Mouse (Mus musculus): ENCODE results near the gene Jade2.

Gene Jade2

DNA sequence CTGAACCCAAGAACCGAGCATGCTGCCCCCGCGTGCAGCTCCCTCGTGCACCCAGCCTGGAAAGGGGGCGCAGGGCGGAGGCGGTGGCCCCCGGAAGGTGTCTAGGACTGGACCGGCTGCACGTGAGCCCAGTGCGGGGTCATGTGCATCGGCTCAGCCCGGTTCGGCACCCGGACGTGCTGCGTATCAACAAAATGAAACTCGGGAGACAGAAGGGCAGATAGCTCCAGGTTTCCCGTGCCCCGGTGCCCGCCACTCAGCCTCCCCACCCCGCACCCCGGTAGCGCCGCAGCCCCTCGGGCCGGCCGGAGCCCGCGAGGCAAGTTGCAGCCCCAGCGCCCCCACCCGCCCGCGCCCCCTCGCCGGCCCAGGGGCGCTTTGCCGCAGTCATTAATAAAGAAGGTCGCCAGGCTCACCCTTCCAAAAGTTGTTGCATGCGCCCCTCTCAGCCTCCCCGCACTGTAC, 805 bp downstream of the Jade2 start:
- DNase-seq, result peak; percentile 71 to 79

DNA sequence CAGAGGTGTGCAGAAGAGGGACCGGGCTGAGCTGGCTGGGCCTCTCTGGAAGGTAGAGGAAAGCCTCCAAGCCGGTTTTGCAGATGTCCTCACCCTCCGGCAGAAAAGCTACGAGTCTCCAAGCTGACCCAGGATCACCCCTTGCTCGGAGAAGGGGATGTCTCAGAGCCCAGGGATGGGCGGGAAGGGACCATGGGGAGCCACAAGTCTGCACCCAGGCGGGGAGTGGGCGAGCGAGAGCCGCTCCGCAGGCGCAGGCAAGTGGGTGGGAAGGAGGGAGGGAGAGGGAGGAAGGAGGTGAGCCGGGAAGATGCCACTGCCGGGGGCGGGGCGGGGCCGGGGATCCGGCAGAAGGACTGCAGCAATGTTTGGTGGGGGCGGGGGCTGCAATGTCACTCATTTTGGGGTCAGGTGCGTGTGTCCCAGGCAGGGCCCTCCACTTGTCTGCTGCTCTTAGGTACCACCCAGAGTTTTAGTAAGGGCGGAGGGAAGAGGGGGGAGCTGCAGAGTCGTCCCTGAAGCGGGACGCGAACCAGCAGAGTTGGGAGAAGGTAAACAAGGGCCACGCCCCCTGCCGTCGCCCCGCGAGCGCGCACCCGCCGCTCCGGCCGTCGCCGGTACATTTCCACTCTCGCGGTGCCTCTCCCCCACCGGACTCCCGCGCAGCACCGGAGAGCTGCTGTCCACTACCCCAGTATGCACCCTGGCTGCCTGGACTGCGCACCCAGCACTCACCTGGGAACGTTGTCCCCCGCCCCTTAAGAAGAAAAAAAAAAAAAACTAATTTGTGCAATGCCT, 1.4 kb downstream of the Jade2 start:
- peak; percentile 81 to 83 for DNase-seq

DNA sequence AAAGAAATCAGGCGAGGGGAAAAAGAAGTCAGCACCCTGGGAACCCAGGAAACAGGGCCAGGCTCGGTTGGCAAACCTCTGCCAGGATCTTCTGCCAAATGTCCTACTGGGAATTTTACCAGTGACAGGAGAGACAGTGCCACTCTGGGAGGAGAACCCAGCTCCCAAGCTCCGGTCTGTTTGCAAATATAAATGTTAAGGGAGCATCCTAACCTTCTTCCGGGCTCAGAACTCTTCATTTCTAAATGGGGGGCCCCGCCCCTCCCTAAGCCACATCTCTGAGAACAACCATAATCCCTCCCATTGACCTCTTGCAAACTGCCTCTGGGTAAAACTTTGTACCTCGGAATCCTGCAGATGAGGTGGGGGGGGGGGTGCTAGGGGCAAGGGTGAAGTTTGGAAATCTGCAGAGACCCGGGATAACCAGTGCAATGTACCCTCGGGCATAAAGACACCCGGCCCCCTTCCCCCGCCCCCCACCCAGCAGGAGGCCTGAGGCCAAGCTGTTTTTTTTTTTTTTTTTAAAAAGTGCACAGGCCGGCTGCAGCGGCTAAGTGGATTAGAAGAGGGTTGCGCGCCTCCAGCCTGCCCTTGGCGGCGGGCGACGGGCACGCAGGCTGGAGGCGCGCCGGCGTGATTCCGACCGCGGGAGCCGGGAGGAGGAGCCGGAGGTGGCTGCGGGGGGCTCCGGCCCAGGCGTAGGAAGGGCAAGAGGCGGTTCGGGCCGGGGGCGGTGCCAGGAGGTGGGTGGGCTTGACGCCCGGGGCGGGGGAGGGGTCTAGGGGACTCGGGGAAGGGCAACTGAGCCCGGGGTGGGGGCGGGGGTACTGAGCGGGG, 2.3 kb downstream of the Jade2 start:
- peak; percentile 88 to 91 for DNase-seq

DNA sequence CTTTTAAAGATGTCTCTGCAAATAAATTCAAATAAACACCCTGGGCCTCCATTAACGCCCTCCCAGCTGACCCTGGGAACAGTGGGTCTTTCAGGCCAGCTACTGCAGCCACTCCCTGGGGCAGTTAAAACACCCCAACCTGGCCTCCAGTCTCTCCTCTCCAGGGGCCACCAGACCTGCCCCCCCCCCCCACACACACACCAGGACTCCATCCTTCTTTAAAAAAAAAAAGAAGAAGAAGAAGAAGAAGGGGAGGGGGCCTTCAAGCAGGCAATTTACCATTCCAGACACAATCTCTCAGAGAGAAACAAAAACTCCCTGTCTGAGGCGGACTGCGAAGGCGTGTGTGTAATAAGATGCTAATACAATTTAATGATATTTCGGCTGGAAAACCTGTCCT, 4.9 kb downstream of the Jade2 start:
- DNase-seq, result no peak

DNA sequence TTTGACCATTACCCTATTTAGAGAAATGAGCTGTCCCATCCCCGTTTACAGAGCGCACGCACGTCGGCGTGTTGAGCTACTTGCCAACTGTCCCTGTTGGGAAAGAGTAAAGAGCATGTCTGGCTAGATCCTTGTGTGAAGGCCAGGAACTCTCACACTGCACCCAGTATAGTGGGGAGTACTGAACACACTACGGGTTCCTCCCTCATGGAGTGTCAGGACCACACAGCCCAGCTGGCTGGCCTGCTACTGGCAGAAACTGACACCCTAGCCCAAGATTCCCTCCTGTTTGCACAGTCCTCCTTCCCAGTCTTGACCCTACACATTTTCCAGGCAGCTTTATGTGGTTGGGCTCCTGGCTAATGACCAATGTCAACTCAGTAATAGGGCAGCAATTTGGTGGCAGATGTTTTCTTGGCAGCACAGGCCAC, 5.3 kb downstream of the Jade2 start:
- peak; percentile 69 to 91 for DNase-seq

DNA sequence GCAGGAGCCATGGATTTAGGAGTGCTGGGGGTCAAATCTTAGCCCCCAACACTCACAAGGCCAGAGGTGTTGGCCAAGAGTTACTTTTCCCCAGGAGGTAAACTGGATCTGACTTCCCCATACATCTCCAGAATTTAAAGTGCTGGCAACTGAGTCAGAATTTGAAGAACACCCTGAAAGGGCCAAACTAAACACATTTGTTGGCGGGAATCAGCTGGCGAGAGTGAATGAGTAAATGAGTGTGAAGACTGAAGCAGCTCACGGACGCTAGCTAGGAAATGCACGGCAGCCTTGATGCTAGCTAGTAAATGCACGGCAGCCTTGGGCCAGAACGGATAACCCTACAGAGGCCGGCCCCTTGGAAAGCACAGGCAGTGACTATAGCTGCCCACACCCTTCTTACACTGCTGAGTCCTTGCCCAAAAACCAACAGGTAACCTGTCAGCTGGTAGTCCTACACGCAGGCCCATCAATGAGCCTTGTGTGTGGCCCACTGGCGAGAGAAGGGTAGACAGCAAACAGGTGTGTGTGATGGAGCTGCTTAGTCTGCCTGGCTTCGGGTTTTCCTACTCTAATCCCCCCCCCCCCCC, 6.6 kb downstream of the Jade2 start:
- DNase-seq, result no peak

DNA sequence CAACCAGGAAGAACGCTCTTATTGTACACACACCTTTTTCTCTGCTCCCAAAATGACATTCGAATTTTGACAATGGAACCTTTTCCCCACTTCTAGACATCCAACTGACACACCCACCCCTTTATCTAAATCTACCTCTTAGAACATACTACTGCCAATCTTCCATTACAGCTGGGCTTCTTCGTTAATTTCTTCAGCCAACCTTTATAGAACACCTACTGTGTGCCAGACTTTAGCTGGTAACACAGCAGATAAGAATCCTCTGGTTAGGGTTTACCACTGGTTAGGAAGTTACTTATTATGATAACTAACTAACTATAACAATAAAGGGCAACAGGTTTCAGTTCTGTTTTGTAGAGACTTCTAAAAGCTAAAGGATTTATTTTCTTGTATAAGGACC, 9.1 kb downstream of the Jade2 start:
- no peak for DNase-seq

DNA sequence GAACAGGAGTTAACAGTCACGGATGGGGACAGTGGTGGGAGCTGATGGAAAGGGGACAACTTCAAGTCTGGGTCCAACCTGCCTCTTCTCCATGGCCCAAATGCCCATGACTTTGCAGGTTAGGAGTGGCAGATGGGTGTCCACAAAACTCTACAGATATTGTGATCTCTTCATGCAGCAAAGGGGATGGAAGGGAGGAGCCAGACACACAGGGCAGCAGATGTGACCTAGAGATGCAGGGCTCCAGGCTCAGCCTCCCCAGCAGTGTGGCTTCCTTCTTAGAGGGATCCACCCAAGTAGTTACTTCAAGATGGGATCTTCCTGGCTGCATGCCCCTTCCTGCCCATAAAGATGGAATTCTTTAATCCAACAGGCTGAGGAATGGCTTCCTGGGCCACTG, 9.6 kb downstream of the Jade2 start:
- no peak for DNase-seq

DNA sequence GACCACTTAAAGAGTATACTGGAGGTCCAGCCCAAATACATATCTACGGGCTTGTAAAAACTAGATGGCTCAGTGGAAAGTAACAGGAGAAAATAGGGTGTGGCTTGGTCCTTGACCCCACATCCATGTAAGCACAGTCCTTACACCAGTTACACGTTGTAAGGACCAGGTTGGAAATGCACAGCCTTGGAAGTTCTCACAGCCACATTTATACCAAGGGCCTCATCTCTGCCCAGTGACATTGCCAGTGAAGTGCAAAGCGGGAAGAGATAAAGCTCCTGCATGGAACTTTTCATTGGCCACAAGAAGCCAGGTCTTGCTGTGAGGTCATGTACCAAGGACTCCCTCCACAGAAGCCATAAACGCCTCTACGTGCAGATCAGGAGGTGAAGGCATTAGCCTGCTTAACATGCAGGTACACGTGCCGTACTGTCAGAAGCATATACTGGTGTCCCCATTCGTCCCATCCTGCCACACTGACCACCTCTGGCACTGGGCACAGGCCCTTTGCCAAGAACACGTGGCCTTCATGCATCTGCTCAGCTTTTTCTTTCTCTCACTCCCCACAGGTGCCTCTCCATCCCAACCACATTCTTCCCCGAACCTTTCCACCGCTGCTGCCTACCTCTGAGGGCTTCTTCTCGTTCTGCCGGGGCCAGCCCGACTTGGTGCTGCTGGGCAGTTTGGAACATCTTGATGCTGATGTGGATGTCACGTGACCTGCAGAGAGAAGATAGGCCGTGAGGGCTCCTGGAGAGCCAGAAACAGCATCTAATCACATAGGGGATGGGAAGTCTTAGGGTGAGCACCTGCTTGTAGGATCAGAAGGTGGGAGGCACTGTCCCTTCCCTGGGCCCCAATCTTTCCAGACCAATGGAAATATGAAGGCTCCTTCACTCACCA, 11.2 kb downstream of the Jade2 start:
- DNase-seq, result no peak

DNA sequence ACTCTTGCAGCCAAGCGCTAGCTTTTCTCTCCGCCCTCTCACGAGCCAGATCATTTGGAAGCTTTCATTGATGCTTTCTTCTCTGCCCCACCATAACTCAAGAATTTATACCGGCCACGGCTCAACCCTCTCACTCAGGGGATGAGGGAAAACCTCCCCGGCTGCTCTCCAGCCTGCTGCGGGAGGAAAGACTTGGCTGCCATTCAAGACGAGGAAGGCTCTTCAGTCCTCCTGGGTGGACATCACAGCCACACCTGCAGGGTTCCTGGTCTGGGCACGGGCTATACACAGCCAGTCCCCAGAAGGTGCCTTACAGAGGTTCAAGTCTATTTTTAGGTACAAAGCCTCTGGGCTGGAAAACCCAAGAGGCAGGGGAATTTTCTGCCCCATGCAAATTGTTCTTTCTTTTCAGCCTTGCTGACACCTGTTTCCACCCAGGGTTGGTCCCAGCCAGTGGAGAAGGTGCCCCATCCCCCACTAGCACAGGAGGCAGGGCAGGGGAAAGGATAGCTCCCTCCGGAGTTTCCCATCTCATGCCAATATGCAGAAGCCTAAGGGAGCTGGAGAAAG, 12.8 kb downstream of the Jade2 start:
- no peak for DNase-seq

DNA sequence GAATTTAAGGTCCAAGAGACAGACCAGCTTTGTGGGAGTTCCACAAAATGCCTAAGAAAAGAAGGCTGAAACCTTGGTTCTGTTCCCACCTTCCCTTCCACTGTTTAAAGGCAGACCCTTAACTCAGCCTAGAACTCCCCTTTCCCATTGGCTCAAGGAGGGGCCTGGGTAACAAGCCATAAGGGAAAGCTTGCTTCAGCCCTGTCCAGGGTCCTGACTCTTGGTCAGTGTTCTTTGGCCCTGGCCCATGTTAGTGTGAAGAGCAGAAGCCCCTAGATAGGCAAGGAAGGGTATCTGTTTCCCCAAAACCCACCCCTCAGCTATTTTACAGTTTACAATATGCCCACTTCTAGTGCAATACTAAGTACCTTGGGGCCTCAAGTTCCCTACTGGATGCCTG, 13.6 kb downstream of the Jade2 start:
- DNase-seq, result no peak

DNA sequence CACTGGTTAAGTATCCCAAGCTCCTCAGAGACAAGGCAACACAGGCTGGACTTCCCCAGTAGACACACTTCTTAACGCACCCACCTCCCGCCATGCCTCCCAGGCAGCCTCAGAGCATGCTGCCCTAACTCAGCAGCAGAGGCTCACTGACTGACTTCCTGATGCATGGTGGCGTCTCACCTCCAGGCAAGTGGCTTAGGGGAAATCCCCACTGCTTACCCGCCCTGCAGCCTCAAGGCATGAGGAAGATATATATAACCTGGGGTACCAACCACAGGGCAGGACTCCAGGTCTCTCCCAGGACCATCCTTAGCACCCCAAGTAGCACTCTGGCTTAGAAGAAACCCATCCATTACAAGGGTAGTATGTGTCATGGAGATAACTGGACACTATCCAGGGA, 14.3 kb downstream of the Jade2 start:
- DNase-seq, result no peak

DNA sequence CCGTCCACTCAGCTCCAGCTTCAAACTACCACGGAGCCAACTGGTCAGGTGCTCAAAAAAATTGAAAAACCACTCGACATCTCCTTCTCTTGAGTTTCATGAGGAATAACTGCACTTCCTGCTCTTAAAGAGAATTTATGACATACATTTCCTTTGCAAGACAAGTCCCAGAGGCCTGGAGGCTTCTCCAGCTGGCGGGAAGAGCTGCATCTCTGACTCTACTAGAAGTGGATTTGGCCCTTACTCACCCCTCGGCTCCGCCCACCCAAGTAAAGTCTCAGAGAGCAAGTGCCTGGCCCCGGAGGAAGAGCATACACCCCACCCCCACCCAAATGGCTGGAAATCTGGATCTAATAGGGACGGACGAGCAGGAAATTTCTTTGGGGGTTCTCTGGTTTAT, 16.3 kb downstream of the Jade2 start:
- no peak for DNase-seq

DNA sequence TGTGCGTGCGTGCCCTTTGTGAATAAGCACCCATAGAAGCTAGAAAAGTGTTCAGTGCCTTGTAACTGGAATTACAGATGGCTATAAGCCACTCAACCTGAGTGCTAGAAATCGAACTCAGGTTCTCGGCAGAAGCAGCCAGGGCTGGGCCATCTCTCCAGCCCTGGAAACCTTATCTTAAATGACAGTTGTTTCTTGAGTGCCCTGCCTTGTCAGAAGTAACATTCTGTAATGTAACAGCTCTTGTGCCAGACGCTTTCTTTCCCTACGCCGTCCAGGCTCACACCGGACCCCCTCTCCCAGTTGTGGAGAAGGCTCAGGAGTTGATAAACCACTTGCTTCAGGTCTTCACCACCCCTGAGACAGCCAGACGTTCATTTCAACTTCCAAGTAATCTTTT, 16.8 kb downstream of the Jade2 start:
- no peak for DNase-seq

DNA sequence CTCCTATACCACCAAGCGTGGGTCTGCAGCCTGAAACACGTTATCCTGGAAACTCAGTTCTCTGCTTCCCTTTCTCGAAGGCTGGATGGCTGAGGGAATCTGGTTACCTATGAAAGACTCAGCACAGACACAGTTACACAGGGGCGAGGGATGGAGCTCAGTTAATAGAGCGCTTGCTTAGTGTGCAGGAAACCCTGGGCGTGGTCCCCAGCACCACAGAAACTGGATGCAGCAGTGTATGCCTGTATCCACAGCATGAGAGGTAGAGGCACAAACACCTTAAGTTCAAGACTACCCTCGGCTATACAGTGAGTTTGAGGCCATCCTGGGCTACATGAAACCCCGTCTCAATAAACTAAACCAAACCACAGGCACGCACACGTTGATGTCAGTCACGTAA, 17.5 kb downstream of the Jade2 start:
- DNase-seq, result no peak

DNA sequence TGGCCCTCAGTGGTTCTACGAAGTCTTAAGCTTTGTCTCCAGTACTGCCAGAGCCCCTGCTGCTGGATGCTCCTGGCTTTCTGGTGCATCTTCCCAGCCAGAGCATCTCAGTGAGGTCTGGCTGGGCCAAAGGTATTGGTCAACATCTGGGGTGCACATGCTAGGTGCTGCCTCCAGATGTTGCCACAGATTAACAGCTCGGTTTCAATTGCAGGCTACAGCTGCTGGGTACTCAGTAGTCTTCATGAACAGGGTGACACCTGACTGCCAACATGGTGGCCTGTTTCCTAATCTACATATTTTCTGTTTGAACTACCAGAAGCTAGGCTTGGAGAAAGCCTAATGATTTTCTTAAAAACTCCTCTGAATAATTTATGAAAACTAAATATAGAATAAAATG, 18.3 kb downstream of the Jade2 start:
- no peak for DNase-seq

DNA sequence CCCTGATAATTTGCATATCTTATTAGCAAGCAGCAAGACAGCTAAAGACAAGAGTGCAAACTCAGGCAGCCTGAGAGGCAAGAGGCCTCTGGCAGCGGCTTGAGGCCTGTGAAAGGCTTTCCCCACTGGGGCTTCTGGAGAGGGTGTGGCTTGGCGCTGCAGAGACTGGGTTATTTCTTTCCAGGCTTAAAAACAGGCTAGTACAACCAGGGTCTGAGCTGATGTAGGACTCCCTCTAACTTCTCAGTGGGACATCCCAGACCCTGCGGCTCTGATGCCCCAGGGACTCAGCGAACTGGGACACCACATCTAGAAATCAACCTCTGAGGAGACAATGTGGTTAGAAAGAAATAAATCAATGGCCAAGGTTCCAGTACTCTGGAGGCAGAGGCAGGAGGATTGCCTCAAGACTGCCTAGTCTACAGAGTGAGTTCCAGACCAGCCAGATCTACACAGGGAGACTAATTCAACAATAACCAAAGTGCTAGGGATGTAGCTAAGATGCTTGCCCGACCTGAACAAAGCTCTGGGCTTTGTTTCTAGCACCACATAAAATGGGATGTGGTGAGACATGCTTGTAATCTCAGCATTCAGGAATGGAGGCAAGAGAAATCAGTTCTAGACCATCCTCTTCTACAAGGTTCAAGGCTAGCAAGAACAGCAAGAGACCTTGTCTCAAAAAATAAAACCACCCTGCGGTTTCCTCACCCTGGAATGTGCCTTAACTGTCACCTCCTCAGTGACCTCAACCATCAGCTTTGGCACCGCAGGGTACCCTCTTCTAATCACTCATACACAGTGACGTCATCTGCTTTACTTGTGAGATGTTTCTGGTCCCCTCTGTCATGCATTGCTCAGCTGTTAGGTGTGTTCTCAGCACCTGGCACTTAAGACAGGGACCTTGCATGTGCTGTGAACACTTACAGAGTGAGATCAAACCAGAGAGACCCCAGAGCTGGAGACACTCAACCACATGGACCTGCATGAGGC, 20.0 kb downstream of the Jade2 start:
- no peak for DNase-seq

DNA sequence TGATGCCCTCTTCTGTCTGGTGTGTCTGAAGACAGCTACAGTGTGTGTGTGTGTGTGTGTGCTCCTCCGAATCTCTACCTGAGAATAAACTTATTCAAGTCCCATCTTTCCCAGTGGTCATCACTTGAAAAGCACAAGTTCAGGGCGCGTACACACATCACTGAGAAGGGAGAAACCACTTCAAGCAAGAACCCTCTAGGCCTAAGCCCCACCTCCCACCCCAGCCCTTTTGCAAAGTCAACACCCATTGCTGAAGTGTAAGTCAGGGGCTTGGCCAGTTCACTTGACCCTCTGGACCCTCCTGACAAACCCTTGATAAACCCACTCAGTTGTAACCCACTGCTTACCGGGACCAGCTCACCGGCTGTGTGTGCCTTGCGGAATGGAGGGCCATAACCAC, 20.9 kb downstream of the Jade2 start:
- no peak for DNase-seq

DNA sequence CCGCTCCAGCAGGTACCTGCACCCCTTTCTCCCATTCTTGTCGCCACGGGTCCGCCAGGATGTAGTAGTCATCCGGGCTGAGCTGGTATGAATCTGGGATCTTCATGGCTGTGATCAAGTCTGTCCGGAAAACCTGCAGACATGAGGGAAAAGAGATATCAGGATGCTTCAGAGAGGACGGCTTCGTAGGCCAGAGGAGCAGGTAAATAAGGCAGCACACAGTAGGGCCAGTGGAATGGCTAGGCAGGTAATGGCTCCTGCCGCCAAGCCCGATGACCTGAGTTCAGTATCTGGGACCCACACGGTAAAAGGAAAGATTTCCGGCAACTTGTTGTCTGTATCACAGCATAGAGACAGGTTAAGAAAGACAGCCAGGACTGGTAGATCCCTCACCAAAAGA, 21.9 kb downstream of the Jade2 start:
- no peak for DNase-seq

DNA sequence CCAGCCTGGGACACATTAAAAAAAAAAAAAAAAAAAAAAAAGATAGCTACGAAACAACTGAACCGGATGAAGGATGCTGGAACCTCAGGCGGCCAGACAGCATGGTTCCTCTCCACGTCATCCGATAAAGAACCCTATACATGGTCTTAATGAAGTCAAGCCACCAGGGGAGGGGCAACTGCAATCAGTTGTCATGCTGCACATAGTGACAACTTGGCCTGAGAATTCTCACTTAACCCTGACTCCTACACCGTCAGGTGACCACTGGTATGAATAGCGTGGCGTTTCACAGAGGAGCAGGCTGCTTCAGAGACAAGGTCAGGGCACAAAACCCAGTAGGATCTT, 23.4 kb downstream of the Jade2 start:
- DNase-seq, result no peak

DNA sequence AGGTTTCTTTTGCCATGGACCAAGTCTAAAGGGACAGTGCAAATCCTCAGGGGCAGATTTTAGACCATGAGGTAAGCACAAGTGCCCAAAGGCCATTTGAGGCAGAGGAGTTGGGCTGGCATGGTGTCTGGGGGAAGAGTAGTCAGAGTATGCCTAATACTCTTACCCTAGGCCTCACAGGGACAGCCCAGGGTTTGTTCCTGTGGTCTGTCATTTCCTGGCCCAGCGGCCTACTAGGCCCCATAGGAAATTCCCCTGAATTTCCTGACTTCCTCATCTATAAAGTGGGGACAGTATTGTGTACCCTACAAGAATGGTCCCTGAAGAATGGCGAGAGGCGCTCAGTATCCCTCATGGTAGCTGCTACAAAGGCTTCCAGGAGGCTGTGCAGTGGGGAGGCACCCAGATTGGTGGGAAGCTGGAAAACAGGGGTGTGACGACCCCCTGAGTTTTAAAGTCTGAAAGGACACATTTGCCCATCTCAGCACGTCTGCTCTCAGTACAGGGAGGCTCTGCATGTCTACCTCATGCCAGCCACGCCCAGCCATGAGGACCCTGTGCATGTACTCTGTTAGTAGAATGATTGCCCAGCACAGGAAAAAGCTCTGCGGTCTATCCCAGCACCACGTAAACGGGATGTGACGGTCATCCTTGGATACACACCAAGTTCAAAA, 23.9 kb downstream of the Jade2 start:
- DNase-seq, result no peak
